Mouse (Mus musculus): ENCODE data around the gene Atg14. TPM values are rescaled to one million over a fixed set of nuclear protein-coding genes. Genes with fewer than 3 reads are reported as not detected.

The Atg14 gene
- polyA plus RNA-seq, 2 experiments, result 11.3 to 15.5 TPM

GRCm38 (mm10) chr14:47544877-47545276, 25.6 kb downstream of the Atg14 start:
- ATAC-seq (ENCODE audit: low FRiP score, low read depth), result no peak
- WGBS, result 90% methylated on average over 4 of the region's 4 CpGs
- no peaks in the 10 kb centered on the region for H3K4me1 ChIP-seq (ENCODE audit: control insufficient read depth, insufficient read depth, low read length)

GRCm38 (mm10) chr14:47544286-47544685, 26.2 kb downstream of the Atg14 start:
- Histone ChIP-seq H3K27me3 (ENCODE audit: control insufficient read depth, insufficient read depth, low read length) (no peaks in the 10 kb centered on the region), H3K9ac (ENCODE audit: low read depth, low read length, severe bottlenecking) (no peak overlapping the region), H3K27ac (replicated peaks; ENCODE audit: low read depth, low read length) (no peak overlapping the region), H3K4me1 (ENCODE audit: control insufficient read depth, insufficient read depth, low read length) (no peaks in the 10 kb centered on the region), H3K36me3 (ENCODE audit: control insufficient read depth, insufficient read depth, low read length) (peaks cover 74% of the 10 kb centered on the region), H3K4me2 (replicated peaks; ENCODE audit: low read depth, low read length, severe bottlenecking) (no peak overlapping the region), H3K4me3 (replicated peaks; ENCODE audit: low read length) (no peak overlapping the region), H3K9me3 (ENCODE audit: control insufficient read depth, low read length) (no peaks in the 10 kb centered on the region)
- ATAC-seq (ENCODE audit: low FRiP score, low read depth) (no peak), DNase-seq (ENCODE audit: low spot score) (no peak)
- WGBS, result 94% methylated on average over 5 of the region's 5 CpGs
- no peak for TF ChIP-seq POLR2A (IDR thresholded peaks at IDR 0.05; ENCODE audit: borderline replicate concordance, extremely low read depth, insufficient read depth, insufficient read length)

More at GRCm38 (mm10) chr14:47544877-47545276, 25.6 kb downstream of the Atg14 start:
- Histone ChIP-seq H3K27ac (replicated peaks; ENCODE audit: low read depth, low read length) (no peak overlapping the region), H3K9ac (ENCODE audit: low read depth, low read length, severe bottlenecking) (no peak overlapping the region), H3K36me3 (ENCODE audit: control insufficient read depth, insufficient read depth, low read length) (peaks cover 80% of the 10 kb centered on the region), H3K27me3 (ENCODE audit: control insufficient read depth, insufficient read depth, low read length) (no peaks in the 10 kb centered on the region), H3K4me3 (replicated peaks; ENCODE audit: low read length) (no peak overlapping the region), H3K9me3 (ENCODE audit: control insufficient read depth, low read length) (no peaks in the 10 kb centered on the region), H3K4me2 (replicated peaks; ENCODE audit: low read depth, low read length, severe bottlenecking) (no peak overlapping the region)
- TF ChIP-seq POLR2A (IDR thresholded peaks at IDR 0.05; ENCODE audit: borderline replicate concordance, extremely low read depth, insufficient read depth, insufficient read length), result no peak
- DNase-seq (ENCODE audit: low spot score), result no peak

GRCm38 (mm10) chr14:47542283-47542682, 28.2 kb downstream of the Atg14 start:
- Histone ChIP-seq H3K27me3 (ENCODE audit: control insufficient read depth, insufficient read depth, low read length) (no peaks in the 10 kb centered on the region), H3K36me3 (ENCODE audit: control insufficient read depth, insufficient read depth, low read length) (peaks cover 55% of the 10 kb centered on the region), H3K9ac (ENCODE audit: low read depth, low read length, severe bottlenecking) (no peak overlapping the region), H3K27ac (replicated peaks; ENCODE audit: low read depth, low read length) (no peak overlapping the region), H3K9me3 (ENCODE audit: control insufficient read depth, low read length) (no peaks in the 10 kb centered on the region), H3K4me3 (replicated peaks; ENCODE audit: low read length) (no peak overlapping the region), H3K4me2 (replicated peaks; ENCODE audit: low read depth, low read length, severe bottlenecking) (no peak overlapping the region), H3K4me1 (ENCODE audit: control insufficient read depth, insufficient read depth, low read length) (no peaks in the 10 kb centered on the region)
- no peak for ATAC-seq (ENCODE audit: low FRiP score, low read depth)
- 94% methylated on average over 3 of the region's 3 CpGs for WGBS
- DNase-seq (ENCODE audit: low spot score), result no peak
- TF ChIP-seq POLR2A (IDR thresholded peaks at IDR 0.05; ENCODE audit: borderline replicate concordance, extremely low read depth, insufficient read depth, insufficient read length), result no peak

- H3K4me1 ChIP-seq (ENCODE audit: control insufficient read depth, insufficient read depth, low read length), result no peaks in the 10 kb centered on the region
- no peak overlapping the region for H3K4me3 ChIP-seq (replicated peaks; ENCODE audit: low read length)
- no peak overlapping the region for H3K27ac ChIP-seq (replicated peaks; ENCODE audit: low read depth, low read length)
- no peak for ATAC-seq (ENCODE audit: low FRiP score, low read depth)
- no peaks in the 10 kb centered on the region for H3K27me3 ChIP-seq (ENCODE audit: control insufficient read depth, insufficient read depth, low read length)
- H3K4me2 ChIP-seq (replicated peaks; ENCODE audit: low read depth, low read length, severe bottlenecking), result no peak overlapping the region
- peaks cover 47% of the 10 kb centered on the region for H3K36me3 ChIP-seq (ENCODE audit: control insufficient read depth, insufficient read depth, low read length)
- no peak overlapping the region for H3K9ac ChIP-seq (ENCODE audit: low read depth, low read length, severe bottlenecking)
- DNase-seq (ENCODE audit: low spot score), result no peak
- WGBS, result 92% methylated on average over 10 of the region's 10 CpGs
- H3K9me3 ChIP-seq (ENCODE audit: control insufficient read depth, low read length), result no peaks in the 10 kb centered on the region
- no peak for TF ChIP-seq POLR2A (IDR thresholded peaks at IDR 0.05; ENCODE audit: borderline replicate concordance, extremely low read depth, insufficient read depth, insufficient read length)
These were observed 29.0 kb downstream of the Atg14 start for GRCm38 (mm10) chr14:47541325-47541948.

GRCm38 (mm10) chr14:47535096-47535495, 35.4 kb downstream of the Atg14 start:
- peaks cover 8% of the 10 kb centered on the region; the same call in 1 of the 2 replicates for H3K4me1 ChIP-seq (ENCODE audit: control insufficient read depth, insufficient read depth, low read length)
- H3K27me3 ChIP-seq (ENCODE audit: control insufficient read depth, insufficient read depth, low read length), result no peaks in the 10 kb centered on the region
- H3K4me2 ChIP-seq (replicated peaks; ENCODE audit: low read depth, low read length, severe bottlenecking), result no peak overlapping the region
- H3K9ac ChIP-seq (ENCODE audit: low read depth, low read length, severe bottlenecking), result no peak overlapping the region
- no peak overlapping the region for H3K4me3 ChIP-seq (replicated peaks; ENCODE audit: low read length)
- TF ChIP-seq POLR2A (IDR thresholded peaks at IDR 0.05; ENCODE audit: borderline replicate concordance, extremely low read depth, insufficient read depth, insufficient read length), result no peak
- no peak for ATAC-seq (ENCODE audit: low FRiP score, low read depth)
- H3K36me3 ChIP-seq (ENCODE audit: control insufficient read depth, insufficient read depth, low read length), result no peaks in the 10 kb centered on the region; the same call in 1 of the 2 replicates
- H3K27ac ChIP-seq (replicated peaks; ENCODE audit: low read depth, low read length), result no peak overlapping the region
- no peaks in the 10 kb centered on the region for H3K9me3 ChIP-seq (ENCODE audit: control insufficient read depth, low read length)
- 92% methylated on average over 1 of the region's 1 CpGs for WGBS
- no peak for DNase-seq (ENCODE audit: low spot score)

All from limb, embryonic 14.5 days (tissue).